Mouse (Mus musculus) liver, embryonic 15.5 days (tissue): Measurements from ENCODE around the gene Nxnl1. TPM values are rescaled to one million over a fixed set of nuclear protein-coding genes. Genes with fewer than 3 reads are reported as not detected.

Experiments used
- ATAC-seq: fragments of 200-750 bp; cut with Nextera tagmentation; 2 replicates; pipeline ENCODE4 v1.8.0; 2017; ENCODE audit warnings: moderate number of reproducible peaks, mild to moderate bottlenecking, moderate library complexity; ENCODE audit not compliant: insufficient read depth
- H3K27ac ChIP-seq: fragments of 300-500 bp; sonication (generic); replicated peaks from 2 replicates; pipeline ENCODE4 v1.5.1; 2015; ENCODE audit warnings: mild to moderate bottlenecking, inconsistent platforms
- H3K27me3 ChIP-seq: fragments of 300-500 bp; sonication (generic); 2 replicates; pipeline ENCODE4 v1.6.1; 2015; ENCODE audit warnings: mild to moderate bottlenecking, inconsistent platforms
- H3K36me3 ChIP-seq: fragments of 300-500 bp; sonication (generic); replicated peaks from 2 replicates; pipeline ENCODE4 v1.6.1; 2015; ENCODE audit warnings: moderate library complexity, mild to moderate bottlenecking, inconsistent platforms
- H3K4me1 ChIP-seq: fragments of 300-500 bp; sonication (generic); replicated peaks from 2 replicates; pipeline ENCODE4 v1.6.1; 2015; ENCODE audit warnings: inconsistent platforms
- H3K4me2 ChIP-seq: fragments of 300-500 bp; sonication (generic); 2 replicates; pipeline ENCODE4 v1.6.1; 2015; ENCODE audit warnings: moderate library complexity, mild to moderate bottlenecking, inconsistent platforms
- H3K4me3 ChIP-seq: fragments of 300-500 bp; sonication (generic); replicated peaks from 2 replicates; pipeline ENCODE4 v1.5.1; 2015; ENCODE audit warnings: mild to moderate bottlenecking, inconsistent platforms
- H3K9ac ChIP-seq: fragments of 300-500 bp; sonication (generic); 2 replicates; pipeline ENCODE4 v1.6.1; 2015; ENCODE audit warnings: moderate library complexity, mild to moderate bottlenecking, inconsistent platforms
- H3K9me3 ChIP-seq: fragments of 300-500 bp; sonication (generic); replicated peaks from 2 replicates; pipeline ENCODE4 v1.6.1; 2016; ENCODE audit warnings: inconsistent platforms
- WGBS: fragments of 180-500 bp; shearing (Covaris S2); methylation state at CpG from one replicate; pipeline ENCODE4 v1.1.7; 2015; ENCODE audit warnings: mixed read lengths; ENCODE audit not compliant: insufficient replicate concordance; 5-methylcytosine and 5-hydroxymethylcytosine counted together
- polyA plus RNA-seq: library from polyadenylated mRNA; unstranded; fragments of >200 nt; fragmentation: Nextera tagmentation; extraction: Ambion mirVana; gene quantifications from 2 replicates; pipeline ENCODE4 v1.2.1, GENCODE M21; 2015

The Nxnl1 gene
- polyA plus RNA-seq, 1 experiment from 2014 or later, result not detected

DNA sequence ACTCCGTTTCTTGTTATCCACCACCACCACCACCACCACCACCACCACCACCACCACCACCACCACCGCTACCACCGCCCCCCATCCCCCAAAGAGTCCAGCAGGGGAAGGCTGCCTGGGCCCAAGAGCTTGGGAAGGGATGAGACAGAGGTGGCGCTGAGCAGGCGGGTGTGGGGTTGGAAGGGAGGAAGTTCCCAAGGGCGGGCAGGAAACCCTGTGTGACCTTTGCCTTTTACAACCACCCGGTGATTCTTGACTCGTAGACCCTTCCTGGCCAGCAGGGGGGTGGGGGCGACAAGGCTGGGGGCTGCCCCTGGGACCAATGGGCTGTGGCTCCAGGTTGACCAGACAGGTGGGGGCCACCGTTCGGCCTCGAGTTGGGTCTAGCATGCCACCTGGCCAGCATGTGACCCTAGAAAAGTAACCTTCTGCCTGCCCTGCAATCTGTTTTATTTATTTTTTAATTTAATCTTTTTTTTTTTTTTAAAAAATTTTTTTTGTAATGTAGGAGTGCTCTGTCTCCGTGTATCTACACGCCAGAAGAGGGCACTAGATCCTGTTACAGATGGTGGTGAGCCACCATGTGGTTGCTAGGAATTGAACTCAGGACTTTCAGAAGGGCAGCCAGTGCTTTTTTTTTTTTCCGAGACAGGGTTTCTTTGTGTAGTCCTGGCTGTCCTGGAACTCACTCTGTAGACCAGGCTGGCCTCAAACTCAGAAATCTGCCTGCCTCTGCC, 53.2 kb downstream of the Nxnl1 start:
- 32% methylated on average over 15 of the region's 15 CpGs for WGBS

DNA sequence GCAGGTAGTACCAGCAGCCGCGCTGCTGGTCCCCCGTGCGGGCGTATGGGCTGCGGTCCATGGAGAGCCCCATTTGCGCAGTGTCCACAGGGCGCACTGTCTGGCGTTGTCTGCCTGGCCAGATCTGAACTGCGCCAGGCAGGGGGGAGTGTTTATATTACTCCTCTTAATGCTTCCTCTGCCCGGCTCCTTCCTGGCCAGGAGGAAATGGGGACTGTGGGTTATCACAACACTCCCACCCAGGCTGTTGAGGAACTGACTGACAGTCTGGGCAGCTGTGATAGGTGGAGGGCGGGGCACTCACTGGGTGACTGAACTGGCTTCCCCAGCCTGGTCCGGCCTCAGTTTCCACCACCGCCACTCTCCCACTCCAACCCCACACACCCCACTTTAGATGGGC, 54.8 kb downstream of the Nxnl1 start, which contains the start of gene Plvap:
TSS of gene Plvap (minus strand) at position 109 of the 400 bp plus-strand sequence.
- ATAC-seq, result peak; percentile 84
- Histone ChIP-seq H3K4me2 (peak within 1 kb of the TSS; percentile 64), H3K36me3 (no peaks in the 10 kb centered on the region), H3K4me1 (peaks cover 28% of the 10 kb centered on the region), H3K9ac (no peak within 1 kb of the TSS), H3K4me3 (peak within 1 kb of the TSS; percentile 36), H3K9me3 (no peaks in the 10 kb centered on the region), H3K27me3 (peaks cover 35% of the 10 kb centered on the region), H3K27ac (no peak within 1 kb of the TSS)
- WGBS, result 2% methylated on average over 14 of the region's 14 CpGs

More for the DNA sequence above, 53.2 kb downstream of the Nxnl1 start:
- Histone ChIP-seq H3K27ac (no peak overlapping the region), H3K9ac (no peak overlapping the region), H3K27me3 (peaks cover 20% of the 10 kb centered on the region), H3K4me3 (no peak overlapping the region), H3K4me1 (peaks cover 19% of the 10 kb centered on the region), H3K36me3 (no peaks in the 10 kb centered on the region), H3K9me3 (no peaks in the 10 kb centered on the region), H3K4me2 (no peak overlapping the region)
- ATAC-seq, result no peak

Other genes with a start within 250 kb of the Nxnl1 start
- gene Use1, start 199.8 kb downstream of the Nxnl1 start, polyA plus RNA-seq, result 38.7 and 41.1 TPM in 2 replicates
- gene Ocel1, start 195.3 kb downstream of the Nxnl1 start, polyA plus RNA-seq, result 4.6 and 5.2 TPM in 2 replicates
- gene Nr2f6, start 184.6 kb downstream of the Nxnl1 start, polyA plus RNA-seq, result 24.1 and 27.0 TPM in 2 replicates
- gene Ushbp1, start 170.8 kb downstream of the Nxnl1 start, polyA plus RNA-seq, result 3.3 and 5.2 TPM in 2 replicates
- 56.0 and 58.5 TPM in 2 replicates for gene Babam1, start 169.7 kb downstream of the Nxnl1 start, polyA plus RNA-seq
- gene Ankle1, start 160.6 kb downstream of the Nxnl1 start, polyA plus RNA-seq, result 42.0 and 54.0 TPM in 2 replicates
- gene Abhd8, start 102.9 kb downstream of the Nxnl1 start, polyA plus RNA-seq, result 9.1 and 9.2 TPM in 2 replicates
- 81.2 and 96.6 TPM in 2 replicates for gene Mrpl34, start 101.6 kb downstream of the Nxnl1 start, polyA plus RNA-seq
- gene Dda1, start 97.4 kb downstream of the Nxnl1 start, polyA plus RNA-seq, result 38.3 and 42.6 TPM in 2 replicates
- gene Ano8, start 80.6 kb downstream of the Nxnl1 start, polyA plus RNA-seq, result 0.15 and 0.20 TPM in 2 replicates
- gene Gtpbp3, start 78.5 kb downstream of the Nxnl1 start, polyA plus RNA-seq, result 4.2 and 5.1 TPM in 2 replicates
- 22.4 and 23.9 TPM in 2 replicates for gene Plvap, start 54.8 kb downstream of the Nxnl1 start, polyA plus RNA-seq
- gene Ccdc194, start 40.9 kb downstream of the Nxnl1 start, polyA plus RNA-seq, result 0.06 and 0.14 TPM in 2 replicates
- 35.3 and 37.3 TPM in 2 replicates for gene Bst2, start 29.1 kb downstream of the Nxnl1 start, polyA plus RNA-seq
- gene Mvb12a, start 23.7 kb downstream of the Nxnl1 start, polyA plus RNA-seq, result 31.6 and 35.2 TPM in 2 replicates
- 0.50 and 0.94 TPM in 2 replicates for gene Tmem221, start 7.7 kb downstream of the Nxnl1 start, polyA plus RNA-seq
- 2.3 and 3.0 TPM in 2 replicates for gene Slc27a1, start 2.3 kb upstream of the Nxnl1 start, polyA plus RNA-seq
- gene Pgls, start 25.6 kb upstream of the Nxnl1 start, polyA plus RNA-seq, result 90.7 and 92.8 TPM in 2 replicates
- 0.99 and 1.4 TPM in 2 replicates for gene Fam129c, start 31.0 kb upstream of the Nxnl1 start, polyA plus RNA-seq
- gene Colgalt1, start 44.4 kb upstream of the Nxnl1 start, polyA plus RNA-seq, result 23.0 and 25.6 TPM in 2 replicates
- gene Unc13a, start 105.2 kb upstream of the Nxnl1 start, polyA plus RNA-seq, result 0.16 and 0.20 TPM in 2 replicates
- gene Jak3, start 109.7 kb upstream of the Nxnl1 start, polyA plus RNA-seq, result 6.4 and 6.9 TPM in 2 replicates
- gene Insl3, start 122.6 kb upstream of the Nxnl1 start, polyA plus RNA-seq, result 2.2 and 3.0 TPM in 2 replicates
- 4.1 and 5.2 TPM in 2 replicates for gene B3gnt3, start 135.2 kb upstream of the Nxnl1 start, polyA plus RNA-seq
- gene Fcho1, start 159.1 kb upstream of the Nxnl1 start, polyA plus RNA-seq, result 23.0 and 25.0 TPM in 2 replicates